Mouse (Mus musculus): ENCODE measurements around the gene 4932438H23Rik. TPM values are rescaled to one million over a fixed set of nuclear protein-coding genes. Genes with fewer than 3 reads are reported as not detected.
A peak's percentile ranks its signal among the peaks of the same experiment; 100 is the strongest.

Gene 4932438H23Rik
- polyA plus RNA-seq, 1 experiment, result not detected

DNA sequence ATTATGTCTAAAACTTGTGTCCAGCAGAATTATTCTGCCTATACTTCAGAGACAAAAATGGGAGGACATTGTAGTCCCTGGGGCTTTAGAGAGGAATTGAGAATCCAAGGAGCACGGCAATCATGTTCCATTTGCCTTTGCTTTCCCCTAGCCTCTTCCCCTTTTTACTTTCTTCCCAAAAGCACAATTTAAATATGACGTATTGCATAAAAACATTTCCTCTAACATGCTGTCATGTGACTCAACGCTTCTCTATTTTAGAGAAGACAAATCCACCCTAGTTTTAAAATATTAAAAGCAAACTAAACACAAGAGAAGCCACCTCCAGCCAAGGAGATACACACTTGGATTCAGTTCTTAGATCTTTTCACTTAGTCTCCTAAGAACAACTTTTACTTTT lies 83.1 kb downstream of the 4932438H23Rik start:
- peaks cover 11% of the 10 kb centered on the region; the same call in 1 of the 2 replicates for H3K36me3 ChIP-seq (ENCODE audit: control insufficient read depth, insufficient read depth, low read length)
- peak overlapping the region; percentile 94 for H3K27ac ChIP-seq (ENCODE audit: insufficient read depth, low read length)
- H3K4me3 ChIP-seq (ENCODE audit: extremely low read depth, insufficient read depth, insufficient read length), result peak overlapping the region; percentile 88; the same call in 1 of the 2 replicates
- peak in 1 of 2 experiments; percentile 69 for DNase-seq (ENCODE audit: low read depth in 1 of 2, low spot score in 2 of 2)
- H3K27me3 ChIP-seq (ENCODE audit: control insufficient read depth, insufficient read depth, low read length), result no peaks in the 10 kb centered on the region
- no peak for TF ChIP-seq CTCF (IDR thresholded peaks at IDR 0.05; ENCODE audit: extremely low read depth, insufficient read depth, insufficient read length, insufficient replicate concordance)
- no peak for TF ChIP-seq POLR2A (IDR thresholded peaks at IDR 0.05; ENCODE audit: low read depth, low read length)
- H3K4me1 ChIP-seq (ENCODE audit: control insufficient read depth, insufficient read depth, insufficient read length), result no peaks in the 10 kb centered on the region
- whole genome bisulfite sequencing, result 0% methylated on average over 3 of the region's 3 CpGs

DNA sequence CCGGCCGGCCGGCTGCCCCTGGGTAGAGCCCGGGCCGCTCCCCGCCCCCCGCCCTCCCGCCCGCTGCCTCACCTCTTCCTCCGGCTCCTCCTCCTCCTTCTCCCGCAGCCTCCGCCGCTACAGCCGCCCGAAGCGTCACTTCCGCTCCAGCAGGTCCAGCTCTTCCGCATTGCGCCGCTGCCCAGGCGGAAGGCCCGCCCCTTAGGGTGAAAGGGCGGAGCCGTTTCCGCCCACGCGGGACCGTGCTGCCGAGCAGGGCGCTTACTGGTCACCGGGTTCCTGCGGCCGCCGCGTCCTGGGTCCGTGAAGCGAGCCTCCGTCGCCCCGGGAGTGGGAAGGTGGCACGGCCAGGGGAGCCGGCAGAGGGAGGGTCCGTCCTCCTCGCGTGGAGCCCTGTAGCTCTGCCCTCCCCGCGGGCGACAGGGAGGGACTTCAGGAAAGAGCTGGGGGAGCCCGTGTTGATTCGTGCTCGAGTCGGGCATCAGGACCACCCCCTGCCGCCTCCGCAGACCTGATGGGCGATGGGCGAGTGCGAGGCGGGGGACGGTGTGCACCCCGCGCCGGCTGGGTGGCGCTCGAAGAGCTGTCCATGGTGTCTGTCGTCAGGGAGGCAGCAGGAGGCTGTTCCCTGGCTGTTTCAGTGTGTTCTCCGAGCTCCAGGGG lies 83.8 kb downstream of the 4932438H23Rik start, which contains the start of gene Synj1:
TSS of gene Synj1 (minus strand) at position 288 of the 663 bp plus-strand sequence.
- H3K27ac ChIP-seq (ENCODE audit: insufficient read depth, low read length), result peak within 1 kb of the TSS; percentile 94
- H3K27me3 ChIP-seq (ENCODE audit: control insufficient read depth, insufficient read depth, low read length), result no peaks in the 10 kb centered on the region
- no peaks in the 10 kb centered on the region for H3K4me1 ChIP-seq (ENCODE audit: control insufficient read depth, insufficient read depth, insufficient read length)
- no peak for TF ChIP-seq CTCF (IDR thresholded peaks at IDR 0.05; ENCODE audit: extremely low read depth, insufficient read depth, insufficient read length, insufficient replicate concordance)
- no peak; the same call in 1 of the 2 replicates for TF ChIP-seq POLR2A (IDR thresholded peaks at IDR 0.05; ENCODE audit: low read depth, low read length)
- peak within 1 kb of the TSS; percentile 88 for H3K4me3 ChIP-seq (ENCODE audit: extremely low read depth, insufficient read depth, insufficient read length)
- peaks cover 11% of the 10 kb centered on the region; the same call in 1 of the 2 replicates for H3K36me3 ChIP-seq (ENCODE audit: control insufficient read depth, insufficient read depth, low read length)
- WGBS, result under 1% methylated on average over 65 of the region's 66 CpGs
- DNase-seq (ENCODE audit: low read depth in 1 of 2, low spot score in 2 of 2), result peak; percentile 83 to 88

DNA sequence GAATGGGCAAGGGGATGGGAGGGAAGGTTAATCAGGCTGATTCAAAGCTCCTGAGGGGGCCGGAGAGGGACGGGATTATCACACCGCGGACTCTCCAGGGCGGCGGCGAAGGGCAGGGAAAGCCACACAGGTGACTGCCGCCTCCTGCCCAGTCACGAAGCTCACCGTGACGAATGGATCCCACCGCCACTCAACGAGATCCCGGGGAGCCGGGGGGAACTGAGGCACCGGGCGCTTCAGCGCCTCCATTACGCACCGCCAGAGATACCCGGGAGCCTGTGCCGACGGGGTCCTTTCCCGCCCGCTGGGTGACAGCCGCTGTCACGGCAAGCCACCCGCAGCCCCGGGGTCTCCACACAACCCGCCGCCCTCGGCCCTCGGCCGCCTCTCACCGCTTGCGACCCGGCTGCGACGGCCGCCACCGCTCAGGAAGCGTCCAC lies 84.3 kb downstream of the 4932438H23Rik start:
- Histone ChIP-seq H3K27ac (ENCODE audit: insufficient read depth, low read length) (peak overlapping the region; percentile 85), H3K27me3 (ENCODE audit: control insufficient read depth, insufficient read depth, low read length) (no peaks in the 10 kb centered on the region), H3K4me1 (ENCODE audit: control insufficient read depth, insufficient read depth, insufficient read length) (no peaks in the 10 kb centered on the region), H3K4me3 (ENCODE audit: extremely low read depth, insufficient read depth, insufficient read length) (peak overlapping the region; percentile 84), H3K36me3 (ENCODE audit: control insufficient read depth, insufficient read depth, low read length) (peaks cover 6% of the 10 kb centered on the region; the same call in 1 of the 2 replicates)
- TF ChIP-seq POLR2A (IDR thresholded peaks at IDR 0.05; ENCODE audit: low read depth, low read length), result no peak
- DNase-seq (ENCODE audit: low read depth in 1 of 2, low spot score in 2 of 2), result no peak
- under 1% methylated on average over 42 of the region's 42 CpGs for WGBS

DNA sequence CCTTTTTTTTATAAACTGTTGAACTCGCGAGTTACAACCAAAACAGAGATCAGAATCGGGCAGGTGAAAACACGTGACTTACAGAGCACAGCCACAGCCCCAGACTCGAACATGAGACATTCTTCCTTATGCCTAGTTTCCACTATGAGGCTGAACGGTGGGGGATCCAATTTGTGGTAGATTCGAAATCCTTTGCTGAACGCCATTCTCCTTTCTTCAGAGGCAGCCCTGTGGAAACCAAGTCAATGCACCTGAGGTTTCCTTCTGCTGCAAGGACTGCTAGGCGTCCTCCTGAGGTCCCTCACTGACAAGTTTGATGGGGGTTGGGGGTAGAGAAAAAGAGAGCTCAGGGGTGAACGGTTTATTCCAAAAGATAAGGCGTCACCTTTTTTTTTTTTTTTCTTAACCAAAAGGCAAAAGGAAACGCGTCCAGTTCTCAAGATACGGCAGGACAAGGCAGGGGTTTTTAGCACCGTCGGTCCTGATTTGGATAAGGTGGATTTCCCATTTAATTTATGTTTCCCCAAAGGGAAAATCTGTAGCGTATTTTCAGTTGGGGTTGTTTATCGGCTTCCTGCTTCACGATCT lies 84.9 kb downstream of the 4932438H23Rik start:
- peak overlapping the region; percentile 84 for H3K4me3 ChIP-seq (ENCODE audit: extremely low read depth, insufficient read depth, insufficient read length)
- no peaks in the 10 kb centered on the region for H3K4me1 ChIP-seq (ENCODE audit: control insufficient read depth, insufficient read depth, insufficient read length)
- WGBS, result 3% methylated on average over 19 of the region's 19 CpGs
- TF ChIP-seq CTCF (IDR thresholded peaks at IDR 0.05; ENCODE audit: extremely low read depth, insufficient read depth, insufficient read length, insufficient replicate concordance), result no peak
- H3K27ac ChIP-seq (ENCODE audit: insufficient read depth, low read length), result peak overlapping the region; percentile 85
- DNase-seq (ENCODE audit: low read depth in 1 of 2, low spot score in 2 of 2), result no peak
- H3K27me3 ChIP-seq (ENCODE audit: control insufficient read depth, insufficient read depth, low read length), result no peaks in the 10 kb centered on the region
- H3K36me3 ChIP-seq (ENCODE audit: control insufficient read depth, insufficient read depth, low read length), result 0 out of 2 replicates have a peak, but pooled peaks cover 5% of the 10 kb centered on the region

DNA sequence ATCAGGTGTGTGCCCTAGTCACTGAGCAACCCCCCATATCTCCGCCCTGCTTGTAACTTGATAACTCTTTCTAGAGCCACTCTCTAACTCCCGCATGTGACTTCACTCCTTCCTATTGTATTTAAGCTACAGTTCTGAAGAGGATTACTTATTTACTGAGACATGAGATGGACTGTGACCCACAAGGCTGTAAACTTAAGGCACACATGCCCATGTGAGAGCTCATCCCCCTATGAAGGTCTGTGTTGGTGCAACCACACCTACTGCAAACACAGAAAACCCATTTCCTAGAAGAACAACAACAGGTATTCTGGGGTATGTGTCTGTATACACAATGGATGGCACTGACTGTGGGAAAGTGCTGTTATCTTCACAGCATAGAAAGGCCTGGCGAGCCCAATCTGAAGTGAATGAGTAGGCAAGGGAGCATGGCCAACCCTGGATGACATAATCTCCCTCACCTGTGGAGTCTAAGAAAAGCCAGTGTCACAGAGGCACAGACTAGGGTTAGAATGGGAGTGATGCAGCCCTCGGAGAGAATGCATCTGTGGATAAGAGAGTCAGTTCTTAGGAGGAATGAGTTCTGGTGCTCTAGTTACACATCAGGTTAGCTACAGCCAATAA lies 89.9 kb downstream of the 4932438H23Rik start:
- WGBS, result 89% methylated on average over 4 of the region's 4 CpGs
- Histone ChIP-seq H3K4me3 (ENCODE audit: extremely low read depth, insufficient read depth, insufficient read length) (no peak overlapping the region), H3K27ac (ENCODE audit: insufficient read depth, low read length) (no peak overlapping the region), H3K4me1 (ENCODE audit: control insufficient read depth, insufficient read depth, insufficient read length) (peaks cover 4% of the 10 kb centered on the region; the same call in 1 of the 2 replicates), H3K36me3 (ENCODE audit: control insufficient read depth, insufficient read depth, low read length) (0 out of 2 replicates have a peak, but pooled peaks cover 2% of the 10 kb centered on the region), H3K27me3 (ENCODE audit: control insufficient read depth, insufficient read depth, low read length) (no peaks in the 10 kb centered on the region)
- no peak for DNase-seq (ENCODE audit: low read depth in 1 of 2, low spot score in 2 of 2)
- TF ChIP-seq CTCF (IDR thresholded peaks at IDR 0.05; ENCODE audit: extremely low read depth, insufficient read depth, insufficient read length, insufficient replicate concordance) (no peak), POLR2A (IDR thresholded peaks at IDR 0.05; ENCODE audit: low read depth, low read length) (no peak)

Other genes with a start within 250 kb of the 4932438H23Rik start
- gene Cfap298, start 160.0 kb downstream of the 4932438H23Rik start, polyA plus RNA-seq (2012; rRNA removed), result 10.7 and 11.7 TPM in 2 replicates
- 25.1 and 32.9 TPM in 2 replicates for gene Synj1, start 83.8 kb downstream of the 4932438H23Rik start, polyA plus RNA-seq (2012; rRNA removed)
- 10.4 and 11.9 TPM in 2 replicates for gene Paxbp1, start 50.6 kb downstream of the 4932438H23Rik start, polyA plus RNA-seq (2012; rRNA removed)
- gene Olig2, start 130.3 kb upstream of the 4932438H23Rik start, polyA plus RNA-seq (2012; rRNA removed), result 0.04 and 0.09 TPM in 2 replicates
- gene Olig1, start 174.7 kb upstream of the 4932438H23Rik start, polyA plus RNA-seq (2012; rRNA removed), result 0.21 TPM in 1 of 2 replicates, not detected in the other